Mouse (Mus musculus): ENCODE results near the gene Hsp90ab1. TPM values are rescaled to one million over a fixed set of nuclear protein-coding genes. Genes with fewer than 3 reads are reported as not detected.

Gene Hsp90ab1
- polyA plus RNA-seq, 1 experiment from 2014 or later = 750 TPM

- H3K9ac ChIP-seq (ENCODE audit: low read length) = no peak overlapping the region
- H3K4me1 ChIP-seq (replicated peaks; ENCODE audit: control insufficient read depth, insufficient read depth) = 0 out of 2 replicates have a peak, but pooled peaks cover 5% of the 10 kb centered on the region
- H3K27me3 ChIP-seq (ENCODE audit: control insufficient read depth, insufficient read depth, low read length) = no peaks in the 10 kb centered on the region
- no peaks in the 10 kb centered on the region for H3K9me3 ChIP-seq (ENCODE audit: control insufficient read depth, low read length)
- DNase-seq (ENCODE audit: low spot score) (peak; percentile 81), ATAC-seq (ENCODE audit: low FRiP score, low TSS enrichment) (peak; percentile 37)
- H3K4me3 ChIP-seq (ENCODE audit: low read depth, low read length) = no peak overlapping the region
- no peak for TF ChIP-seq EP300 (optimal IDR thresholded peaks at IDR 0.05)
- TF ChIP-seq CTCF (IDR thresholded peaks at IDR 0.05; ENCODE audit: low read depth) = peak; percentile 97
- 5% methylated on average over 2 of the region's 2 CpGs for WGBS
- H3K27ac ChIP-seq (replicated peaks) = peak overlapping the region; percentile 71; the same call in 1 of the 2 replicates
- 0 out of 2 replicates have a peak overlapping the region, but pooled peaks have one; percentile 25 for H3K4me2 ChIP-seq (replicated peaks; ENCODE audit: low read depth)
- H3K36me3 ChIP-seq (ENCODE audit: control insufficient read depth, insufficient read depth, low read length) = no peaks in the 10 kb centered on the region
Observed at GRCm38 (mm10) chr17:45581567-45581983, 8.5 kb upstream of the Hsp90ab1 start.

GRCm38 (mm10) chr17:45580958-45581477 is 7.9 kb upstream of the Hsp90ab1 start:
- Histone ChIP-seq H3K4me2 (replicated peaks; ENCODE audit: low read depth) (peak overlapping the region; percentile 25; the same call in 1 of the 2 replicates), H3K4me3 (ENCODE audit: low read depth, low read length) (no peak overlapping the region), H3K9me3 (ENCODE audit: control insufficient read depth, low read length) (no peaks in the 10 kb centered on the region), H3K27me3 (ENCODE audit: control insufficient read depth, insufficient read depth, low read length) (no peaks in the 10 kb centered on the region), H3K27ac (replicated peaks) (peak overlapping the region; percentile 71), H3K36me3 (ENCODE audit: control insufficient read depth, insufficient read depth, low read length) (no peaks in the 10 kb centered on the region), H3K9ac (ENCODE audit: low read length) (peak overlapping the region; percentile 31; the same call in 1 of the 2 replicates), H3K4me1 (replicated peaks; ENCODE audit: control insufficient read depth, insufficient read depth) (0 out of 2 replicates have a peak, but pooled peaks cover 5% of the 10 kb centered on the region)
- 16% methylated on average over 12 of the region's 12 CpGs for WGBS
- no peak for TF ChIP-seq CTCF (IDR thresholded peaks at IDR 0.05; ENCODE audit: low read depth)
- TF ChIP-seq EP300 (optimal IDR thresholded peaks at IDR 0.05) = peak; percentile 46
- ATAC-seq (ENCODE audit: low FRiP score, low TSS enrichment) = peak; percentile 72
- DNase-seq (ENCODE audit: low spot score) = peak; percentile 68

GRCm38 (mm10) chr17:45579554-45579953 is 6.5 kb upstream of the Hsp90ab1 start:
- Histone ChIP-seq H3K4me2 (replicated peaks; ENCODE audit: low read depth) (no peak overlapping the region), H3K36me3 (ENCODE audit: control insufficient read depth, insufficient read depth, low read length) (no peaks in the 10 kb centered on the region), H3K9me3 (ENCODE audit: control insufficient read depth, low read length) (no peaks in the 10 kb centered on the region), H3K4me3 (ENCODE audit: low read depth, low read length) (no peak overlapping the region), H3K27me3 (ENCODE audit: control insufficient read depth, insufficient read depth, low read length) (no peaks in the 10 kb centered on the region), H3K27ac (replicated peaks) (peak overlapping the region; percentile 36; the same call in 1 of the 2 replicates), H3K4me1 (replicated peaks; ENCODE audit: control insufficient read depth, insufficient read depth) (0 out of 2 replicates have a peak, but pooled peaks cover 3% of the 10 kb centered on the region), H3K9ac (ENCODE audit: low read length) (no peak overlapping the region)
- DNase-seq (ENCODE audit: low spot score) (no peak), ATAC-seq (ENCODE audit: low FRiP score, low TSS enrichment) (peak; percentile 31; the same call in 1 of the 2 replicates)
- no peak for TF ChIP-seq EP300 (optimal IDR thresholded peaks at IDR 0.05)
- no peak for TF ChIP-seq CTCF (IDR thresholded peaks at IDR 0.05; ENCODE audit: low read depth)
- WGBS = 59% methylated on average over 4 of the region's 4 CpGs

- no peak for TF ChIP-seq EP300 (optimal IDR thresholded peaks at IDR 0.05)
- TF ChIP-seq CTCF (IDR thresholded peaks at IDR 0.05; ENCODE audit: low read depth) = peak; percentile 77
- H3K4me1 ChIP-seq (replicated peaks; ENCODE audit: control insufficient read depth, insufficient read depth) = no peaks in the 10 kb centered on the region
- 66% methylated on average over 7 of the region's 7 CpGs for WGBS
- ATAC-seq (ENCODE audit: low FRiP score, low TSS enrichment) = no peak
- H3K36me3 ChIP-seq (ENCODE audit: control insufficient read depth, insufficient read depth, low read length) = no peaks in the 10 kb centered on the region
- H3K9me3 ChIP-seq (ENCODE audit: control insufficient read depth, low read length) = no peaks in the 10 kb centered on the region
- no peak overlapping the region for H3K9ac ChIP-seq (ENCODE audit: low read length)
- DNase-seq (ENCODE audit: low spot score) = no peak
- H3K4me2 ChIP-seq (replicated peaks; ENCODE audit: low read depth) = no peak overlapping the region
- no peak overlapping the region for H3K4me3 ChIP-seq (ENCODE audit: low read depth, low read length)
- H3K27me3 ChIP-seq (ENCODE audit: control insufficient read depth, insufficient read depth, low read length) = no peaks in the 10 kb centered on the region
- peak overlapping the region; percentile 80 for H3K27ac ChIP-seq (replicated peaks)
Observed at GRCm38 (mm10) chr17:45578843-45579242, 5.8 kb upstream of the Hsp90ab1 start.

- H3K4me3 ChIP-seq (ENCODE audit: low read depth, low read length) = no peak overlapping the region
- no peak overlapping the region for H3K9ac ChIP-seq (ENCODE audit: low read length)
- no peak for DNase-seq (ENCODE audit: low spot score)
- peak overlapping the region; percentile 80 for H3K27ac ChIP-seq (replicated peaks)
- H3K4me1 ChIP-seq (replicated peaks; ENCODE audit: control insufficient read depth, insufficient read depth) = no peaks in the 10 kb centered on the region
- ATAC-seq (ENCODE audit: low FRiP score, low TSS enrichment) = no peak
- H3K36me3 ChIP-seq (ENCODE audit: control insufficient read depth, insufficient read depth, low read length) = no peaks in the 10 kb centered on the region
- TF ChIP-seq EP300 (optimal IDR thresholded peaks at IDR 0.05) (no peak), CTCF (IDR thresholded peaks at IDR 0.05; ENCODE audit: low read depth) (no peak)
- H3K27me3 ChIP-seq (ENCODE audit: control insufficient read depth, insufficient read depth, low read length) = no peaks in the 10 kb centered on the region
- H3K9me3 ChIP-seq (ENCODE audit: control insufficient read depth, low read length) = no peaks in the 10 kb centered on the region
- H3K4me2 ChIP-seq (replicated peaks; ENCODE audit: low read depth) = no peak overlapping the region
- WGBS = 38% methylated on average over 5 of the region's 5 CpGs
Observed at GRCm38 (mm10) chr17:45578242-45578641, 5.2 kb upstream of the Hsp90ab1 start.
